Mouse (Mus musculus) heart, embryonic 11.5 days (tissue): ENCODE data around the gene Sun1. TPM values are rescaled to one million over a fixed set of nuclear protein-coding genes. Genes with fewer than 3 reads are reported as not detected.

Source experiments
- ATAC-seq: fragments of 200-750 bp; cut with Nextera tagmentation; replicated peaks from 2 replicates; pipeline ENCODE4 v1.8.0; 2017; ENCODE audit warnings: moderate library complexity; ENCODE audit not compliant: insufficient number of reproducible peaks, low FRiP score, low TSS enrichment
- H3K27ac ChIP-seq: fragments of 300-500 bp; sonication (generic); 2 replicates; pipeline ENCODE4 v1.5.1; 2014; ENCODE audit warnings: mild to moderate bottlenecking, low read depth, low read length
- H3K27me3 ChIP-seq: fragments of 300-500 bp; sonication (generic); 2 replicates; pipeline ENCODE4 v1.6.1; 2014; ENCODE audit warnings: mild to moderate bottlenecking, low read length, mixed read lengths; ENCODE audit not compliant: control insufficient read depth, insufficient read depth
- H3K36me3 ChIP-seq: fragments of 300-500 bp; sonication (generic); 2 replicates; pipeline ENCODE4 v1.6.1; 2014; ENCODE audit warnings: mild to moderate bottlenecking, low read length, moderate library complexity, mixed read lengths; ENCODE audit not compliant: control insufficient read depth, insufficient read depth
- H3K4me1 ChIP-seq: fragments of 300-500 bp; sonication (generic); 2 replicates; pipeline ENCODE4 v1.6.1; 2014; ENCODE audit warnings: low read length; ENCODE audit not compliant: control insufficient read depth, insufficient read depth
- H3K4me2 ChIP-seq: fragments of 300-500 bp; sonication (generic); 2 replicates; pipeline ENCODE4 v1.6.1; 2014; ENCODE audit warnings: mild to moderate bottlenecking, moderate library complexity
- H3K4me3 ChIP-seq: fragments of 300-500 bp; sonication (generic); 2 replicates; pipeline ENCODE4 v1.5.1; 2014; ENCODE audit warnings: low read depth, low read length
- H3K9ac ChIP-seq: fragments of 300-500 bp; sonication (generic); 2 replicates; pipeline ENCODE4 v1.6.1; 2014; ENCODE audit warnings: mild to moderate bottlenecking, low read depth, low read length, moderate library complexity
- H3K9me3 ChIP-seq: fragments of 300-500 bp; sonication (generic); replicated peaks from 2 replicates; pipeline ENCODE4 v1.6.1; 2016; ENCODE audit warnings: low read length; ENCODE audit not compliant: control insufficient read depth
- WGBS: fragments of 180-500 bp; shearing (Covaris S2); extraction: QIAGEN DNeasy Blood & Tissue Kit; methylation state at CpG from one replicate; pipeline ENCODE4 v1.1.7; 2014; ENCODE audit not compliant: insufficient replicate concordance; 5-methylcytosine and 5-hydroxymethylcytosine counted together
- polyA plus RNA-seq: library from polyadenylated mRNA; unstranded; fragments of >200 nt; fragmentation: Nextera tagmentation; extraction: Ambion mirVana; gene quantifications from 2 replicates; pipeline ENCODE4 v1.2.1, GENCODE M21; 2014

Gene Sun1
- polyA plus RNA-seq, 1 experiment from 2014 or later = 33.4 TPM

- H3K27me3 ChIP-seq = no peaks in the 10 kb centered on the region
- no peak overlapping the region for H3K27ac ChIP-seq
- no peaks in the 10 kb centered on the region for H3K9me3 ChIP-seq
- H3K4me2 ChIP-seq = peak overlapping the region; percentile 92
- no peaks in the 10 kb centered on the region for H3K36me3 ChIP-seq
- H3K4me1 ChIP-seq = peaks cover 16% of the 10 kb centered on the region
- WGBS = 1% methylated on average over 57 of the region's 57 CpGs
- peak overlapping the region; percentile 94 for H3K4me3 ChIP-seq
- peak; percentile 1; the same call in 1 of the 2 replicates for ATAC-seq
- peak overlapping the region; percentile 91 for H3K9ac ChIP-seq
Measured at GRCm38 (mm10) chr5:139200770-139201569, 533 bp downstream of the Sun1 start.

GRCm38 (mm10) chr5:139202127-139202526 is 1.7 kb downstream of the Sun1 start:
- H3K36me3 ChIP-seq = no peaks in the 10 kb centered on the region
- H3K4me3 ChIP-seq = peak overlapping the region; percentile 94
- 75% methylated on average over 11 of the region's 11 CpGs for WGBS
- no peak overlapping the region for H3K9ac ChIP-seq
- H3K4me1 ChIP-seq = peaks cover 21% of the 10 kb centered on the region
- no peaks in the 10 kb centered on the region for H3K27me3 ChIP-seq
- no peak overlapping the region for H3K27ac ChIP-seq
- no peak for ATAC-seq
- peak overlapping the region; percentile 92 for H3K4me2 ChIP-seq
- no peaks in the 10 kb centered on the region for H3K9me3 ChIP-seq

DNA sequence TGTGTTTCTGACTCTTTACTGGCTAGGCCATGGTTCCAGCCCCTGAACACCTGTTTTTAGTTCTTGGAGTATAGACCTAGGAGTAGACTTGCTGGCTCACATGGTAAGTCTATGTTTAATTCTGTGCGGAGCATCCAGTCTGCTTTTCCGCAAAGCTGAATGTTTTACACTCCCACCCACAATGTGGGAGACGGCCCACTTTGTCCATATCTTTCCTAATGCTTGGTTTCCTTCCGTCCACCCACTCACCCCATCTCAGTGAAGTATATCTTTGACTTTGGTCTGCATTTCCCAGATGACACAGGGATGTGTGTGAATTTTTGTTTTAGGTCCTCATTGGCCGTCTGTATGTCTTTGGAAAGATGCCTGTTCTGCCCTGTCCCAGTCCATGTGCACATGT is 2.9 kb downstream of the Sun1 start:
- Histone ChIP-seq H3K4me3 (no peak overlapping the region), H3K9me3 (no peaks in the 10 kb centered on the region), H3K36me3 (no peaks in the 10 kb centered on the region), H3K4me1 (peaks cover 18% of the 10 kb centered on the region), H3K4me2 (no peak overlapping the region), H3K9ac (no peak overlapping the region), H3K27ac (no peak overlapping the region), H3K27me3 (no peaks in the 10 kb centered on the region)
- ATAC-seq = no peak
- WGBS = 82% methylated on average over 5 of the region's 5 CpGs

DNA sequence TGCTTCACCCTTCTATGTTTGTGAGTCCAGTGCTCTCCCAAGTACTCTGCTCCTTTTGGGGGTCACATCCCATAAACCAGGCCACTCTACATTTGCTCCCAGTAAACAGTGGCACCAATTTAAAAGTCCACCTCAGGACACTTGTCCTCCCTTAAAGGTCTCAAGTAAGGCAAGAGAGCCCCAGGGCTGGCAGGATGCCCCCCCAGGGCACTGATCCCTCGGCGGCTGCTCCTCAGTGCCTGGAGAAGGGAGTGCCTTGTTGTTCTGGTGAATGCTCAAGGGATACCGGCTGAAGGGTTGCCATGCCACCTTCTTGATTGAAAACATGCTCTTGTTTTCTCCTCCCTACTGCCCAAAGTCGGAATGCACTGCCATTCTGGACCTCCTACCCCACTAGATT is 5.6 kb downstream of the Sun1 start:
- no peak for ATAC-seq
- Histone ChIP-seq H3K36me3 (peaks cover 8% of the 10 kb centered on the region), H3K27ac (no peak overlapping the region), H3K9ac (no peak overlapping the region), H3K9me3 (no peaks in the 10 kb centered on the region), H3K4me2 (no peak overlapping the region), H3K4me3 (no peak overlapping the region), H3K4me1 (peaks cover 18% of the 10 kb centered on the region), H3K27me3 (no peaks in the 10 kb centered on the region)
- WGBS = 76% methylated on average over 4 of the region's 4 CpGs

DNA sequence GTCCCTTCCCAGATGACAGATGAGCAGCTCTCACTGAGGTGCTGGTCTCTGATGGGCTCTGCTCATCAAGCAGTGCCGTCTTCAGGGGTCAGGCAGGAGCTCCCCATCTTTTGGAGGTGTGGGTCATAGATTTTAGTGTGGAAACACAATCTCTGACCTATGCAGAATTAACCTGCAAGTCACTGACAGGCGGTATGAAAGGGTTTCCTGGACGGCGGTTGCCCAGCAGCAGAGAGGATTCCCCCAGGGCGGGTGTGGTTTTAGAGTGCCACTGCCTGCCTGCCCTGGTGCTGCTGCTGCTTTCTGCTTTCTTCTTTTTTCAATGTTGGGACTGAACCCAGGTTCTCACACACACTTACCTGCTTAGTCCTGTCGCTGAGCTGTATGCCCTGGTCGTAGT is 6.1 kb downstream of the Sun1 start:
- Histone ChIP-seq H3K4me2 (no peak overlapping the region), H3K9me3 (no peaks in the 10 kb centered on the region), H3K9ac (no peak overlapping the region), H3K27me3 (no peaks in the 10 kb centered on the region), H3K4me3 (no peak overlapping the region), H3K27ac (no peak overlapping the region), H3K4me1 (peaks cover 15% of the 10 kb centered on the region), H3K36me3 (peaks cover 8% of the 10 kb centered on the region)
- WGBS = 74% methylated on average over 7 of the region's 7 CpGs
- ATAC-seq = no peak

DNA sequence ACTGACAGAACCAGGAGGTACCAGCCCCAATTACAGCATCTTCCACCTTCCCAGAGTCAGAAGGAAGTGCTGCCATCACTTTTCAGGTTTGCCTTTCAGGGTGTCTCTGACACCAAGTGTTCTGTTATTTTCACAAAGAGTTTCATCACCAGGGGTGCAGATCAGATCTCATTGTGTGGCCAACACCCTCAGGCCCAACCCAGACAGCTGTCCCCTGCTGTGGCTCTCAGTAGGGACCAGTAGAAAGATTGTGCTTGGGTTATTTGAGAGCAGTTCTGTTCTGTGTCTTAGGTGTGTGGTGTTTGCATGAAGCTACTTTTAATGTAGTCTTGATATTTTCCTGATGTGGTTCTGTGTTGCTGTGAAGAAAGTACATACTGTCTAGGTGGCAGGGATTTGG is 7.7 kb downstream of the Sun1 start:
- no peak overlapping the region for H3K4me3 ChIP-seq

DNA sequence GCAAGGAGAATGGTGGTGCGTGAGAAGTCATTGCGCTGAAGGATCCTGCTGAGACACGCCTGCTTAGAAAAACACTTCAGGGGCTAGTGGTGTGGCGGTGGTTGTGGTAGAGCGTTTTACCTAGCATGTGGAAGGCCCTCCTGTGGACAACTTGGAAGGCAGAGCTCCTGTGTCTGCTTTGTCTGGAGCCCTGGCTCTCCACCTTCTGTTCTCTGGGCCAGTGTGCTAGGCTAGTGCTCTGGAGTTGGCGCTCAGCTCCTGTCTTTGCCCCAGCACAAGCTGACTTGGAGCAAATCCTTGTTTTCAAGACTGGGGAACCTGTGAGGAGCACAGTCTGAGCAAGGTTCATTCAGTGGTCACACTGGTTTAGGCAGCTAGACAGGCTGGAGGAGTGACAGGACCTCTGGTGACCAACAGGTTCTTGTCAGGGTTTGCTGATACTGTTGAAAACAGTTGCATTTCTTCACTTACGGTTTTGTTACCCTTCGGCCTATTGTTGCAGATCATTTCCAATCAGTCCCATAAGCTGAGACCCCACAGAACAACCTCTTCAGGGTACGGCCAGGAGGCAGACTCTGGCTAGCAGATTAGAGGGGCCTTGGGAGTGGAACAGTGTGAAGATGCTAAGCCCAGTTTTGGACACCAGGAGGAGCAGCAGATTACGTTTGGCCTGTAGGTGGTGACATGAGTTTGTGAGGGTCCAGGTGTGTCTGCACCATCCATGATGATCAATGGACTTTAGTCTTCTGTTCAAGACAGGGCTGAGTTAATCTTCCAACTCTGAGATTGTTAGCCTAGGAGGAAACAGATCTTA is 8.6 kb downstream of the Sun1 start:
- no peaks in the 10 kb centered on the region for H3K27me3 ChIP-seq
- 0 out of 2 replicates have a peak, but pooled peaks cover 8% of the 10 kb centered on the region for H3K4me1 ChIP-seq
- H3K9ac ChIP-seq = no peak overlapping the region
- 88% methylated on average over 10 of the region's 10 CpGs for WGBS
- H3K27ac ChIP-seq = no peak overlapping the region
- peaks cover 8% of the 10 kb centered on the region for H3K36me3 ChIP-seq
- H3K4me3 ChIP-seq = no peak overlapping the region
- no peak overlapping the region for H3K4me2 ChIP-seq
- no peak for ATAC-seq
- no peaks in the 10 kb centered on the region for H3K9me3 ChIP-seq

More for the DNA sequence above, 7.7 kb downstream of the Sun1 start:
- H3K9ac ChIP-seq = no peak overlapping the region
- H3K9me3 ChIP-seq = no peaks in the 10 kb centered on the region
- peaks cover 8% of the 10 kb centered on the region for H3K36me3 ChIP-seq
- H3K27me3 ChIP-seq = no peaks in the 10 kb centered on the region
- H3K27ac ChIP-seq = no peak overlapping the region
- ATAC-seq = no peak
- H3K4me2 ChIP-seq = no peak overlapping the region
- 0 out of 2 replicates have a peak, but pooled peaks cover 8% of the 10 kb centered on the region for H3K4me1 ChIP-seq

- H3K9me3 ChIP-seq = no peaks in the 10 kb centered on the region
- 0 out of 2 replicates have a peak, but pooled peaks cover 8% of the 10 kb centered on the region for H3K4me1 ChIP-seq
- no peak overlapping the region for H3K27ac ChIP-seq
- H3K36me3 ChIP-seq = peaks cover 8% of the 10 kb centered on the region
- no peaks in the 10 kb centered on the region for H3K27me3 ChIP-seq
- no peak overlapping the region for H3K4me3 ChIP-seq
- no peak overlapping the region for H3K9ac ChIP-seq
- ATAC-seq = no peak
- 95% methylated on average over 7 of the region's 7 CpGs for WGBS
- H3K4me2 ChIP-seq = no peak overlapping the region
Measured at GRCm38 (mm10) chr5:139209685-139210026, 9.2 kb downstream of the Sun1 start.
